Mouse (Mus musculus) MEL (cell line): ENCODE measurements around the gene Sox6.

ENCODE experiments used
- CTCF ChIP-seq, 3 experiments: IDR thresholded peaks in 2 of 3; conservative IDR thresholded peaks in 1 of 3; 2 replicates each; pipeline ENCODE4 v1.5.1; 2011 to 2012; ENCODE audit warnings: low read length in 3 of 3, low read depth in 2 of 3, mild to moderate bottlenecking in 2 of 3, improper control_type of control experiment in 1 of 3, inconsistent platforms in 1 of 3, mixed read lengths in 1 of 3, moderate library complexity in 1 of 3; ENCODE audit not compliant: control insufficient read depth in 1 of 3, insufficient read depth in 1 of 3, poor library complexity in 1 of 3, severe bottlenecking in 1 of 3
- POLR2A ChIP-seq, 2 experiments: IDR thresholded peaks; 2 replicates each; pipeline ENCODE4 v1.6.1; 2011 to 2012; ENCODE audit warnings: low read length in 2 of 2, mild to moderate bottlenecking in 2 of 2, control low read depth in 1 of 2, improper control_type of control experiment in 1 of 2, low read depth in 1 of 2, moderate library complexity in 1 of 2; ENCODE audit not compliant: control insufficient read depth in 1 of 2, insufficient read depth in 1 of 2, poor library complexity in 1 of 2
- ZNF384 ChIP-seq: IDR thresholded peaks from 2 replicates; pipeline ENCODE4 v1.6.1; 2012; ENCODE audit warnings: low read depth, mild to moderate bottlenecking, inconsistent platforms, low read length, improper control_type of control experiment

- no peak for TF ChIP-seq POLR2A (IDR thresholded peaks at IDR 0.05; ENCODE audit: control insufficient read depth in 1 of 2, insufficient read depth in 1 of 2, low read depth in 1 of 2, low read length in 2 of 2, poor library complexity in 1 of 2)
- TF ChIP-seq CTCF (IDR thresholded peaks at IDR 0.05 in 2 of 3, conservative IDR thresholded peaks at IDR 0.05 in 1 of 3; ENCODE audit: control insufficient read depth in 1 of 3, insufficient read depth in 1 of 3, low read depth in 2 of 3, low read length in 3 of 3, poor library complexity in 1 of 3, severe bottlenecking in 1 of 3): no peak
- no peak for TF ChIP-seq ZNF384
Observed at GRCm38 (mm10) chr7:115453713-115454073, 584.9 kb downstream of the Sox6 start.
